Mouse (Mus musculus) stomach, embryonic 15.5 days (tissue): ENCODE results near the gene Gid8. TPM values are rescaled to one million over a fixed set of nuclear protein-coding genes. Genes with fewer than 3 reads are reported as not detected.
"Not testable (repeated sequence)": the region's sequence is repeated elsewhere in the genome, so short reads cannot be mapped to it uniquely, and the experiment has no call there.

Source experiments
- ATAC-seq: fragments of 200-750 bp; cut with Nextera tagmentation; 2 replicates; pipeline ENCODE4 v1.8.0; 2017; ENCODE audit warnings: low read depth, moderate number of reproducible peaks, moderate TSS enrichment; ENCODE audit not compliant: insufficient read depth, low FRiP score
- H3K27ac ChIP-seq: fragments of 300-500 bp; sonication (generic); 2 replicates; pipeline ENCODE4 v1.5.1; 2015; ENCODE audit warnings: mild to moderate bottlenecking, inconsistent platforms
- H3K27me3 ChIP-seq: fragments of 300-500 bp; sonication (generic); replicated peaks from 2 replicates; pipeline ENCODE4 v1.6.1; 2015; ENCODE audit warnings: inconsistent platforms
- H3K36me3 ChIP-seq: fragments of 300-500 bp; sonication (generic); 2 replicates; pipeline ENCODE4 v1.6.1; 2015; ENCODE audit warnings: inconsistent platforms
- H3K4me1 ChIP-seq: fragments of 300-500 bp; sonication (generic); 2 replicates; pipeline ENCODE4 v1.6.1; 2015; ENCODE audit warnings: inconsistent platforms
- H3K4me2 ChIP-seq: fragments of 300-500 bp; sonication (generic); 2 replicates; pipeline ENCODE4 v1.6.1; 2015; ENCODE audit warnings: mild to moderate bottlenecking, inconsistent platforms
- H3K4me3 ChIP-seq: fragments of 300-500 bp; sonication (generic); replicated peaks from 2 replicates; pipeline ENCODE4 v1.5.1; 2015; ENCODE audit warnings: inconsistent platforms
- H3K9ac ChIP-seq: fragments of 300-500 bp; sonication (generic); 2 replicates; pipeline ENCODE4 v1.6.1; 2015; ENCODE audit warnings: inconsistent platforms
- H3K9me3 ChIP-seq: fragments of 300-500 bp; sonication (generic); 2 replicates; pipeline ENCODE4 v1.6.1; 2016; ENCODE audit warnings: inconsistent platforms
- WGBS: fragments of 180-500 bp; shearing (Covaris S2); methylation state at CpG from one replicate; pipeline ENCODE4 v1.1.7; 2015; 5-methylcytosine and 5-hydroxymethylcytosine counted together
- polyA plus RNA-seq: library from polyadenylated mRNA; unstranded; fragments of >200 nt; fragmentation: Nextera tagmentation; extraction: Ambion mirVana; gene quantifications from 2 replicates; pipeline ENCODE4 v1.2.1, GENCODE M21; 2015

Gene Gid8
- polyA plus RNA-seq, 1 experiment from 2014 or later: 61.4 TPM

GRCm38 (mm10) chr2:180711527-180711926 lies 1.6 kb downstream of the Gid8 start:
- H3K9ac ChIP-seq: no peak overlapping the region
- peak overlapping the region; percentile 1; the same call in 1 of the 2 replicates for H3K27ac ChIP-seq
- H3K36me3 ChIP-seq: peaks cover 9% of the 10 kb centered on the region; the same call in 1 of the 2 replicates
- H3K4me3 ChIP-seq: peak overlapping the region; percentile 92
- peak overlapping the region; percentile 68 for H3K4me2 ChIP-seq
- H3K9me3 ChIP-seq: no peaks in the 10 kb centered on the region
- no peak for ATAC-seq
- WGBS: 57% methylated on average over 4 of the region's 4 CpGs
- H3K27me3 ChIP-seq: no peaks in the 10 kb centered on the region
- peaks cover 13% of the 10 kb centered on the region for H3K4me1 ChIP-seq

- ATAC-seq: peak; percentile 50
- Histone ChIP-seq H3K27me3 (no peaks in the 10 kb centered on the region), H3K9ac (no peak overlapping the region), H3K9me3 (no peaks in the 10 kb centered on the region), H3K27ac (no peak overlapping the region; the same call in 1 of the 2 replicates), H3K4me1 (peaks cover 13% of the 10 kb centered on the region), H3K4me3 (no peak overlapping the region), H3K4me2 (no peak overlapping the region), H3K36me3 (peaks cover 15% of the 10 kb centered on the region; the same call in 1 of the 2 replicates)
- WGBS: 88% methylated on average over 5 of the region's 5 CpGs
Observed at GRCm38 (mm10) chr2:180712037-180712689, 2.2 kb downstream of the Gid8 start.

- peaks cover 14% of the 10 kb centered on the region for H3K4me1 ChIP-seq
- not testable (repeated sequence) for H3K27ac ChIP-seq, H3K4me2 ChIP-seq, H3K27me3 ChIP-seq, H3K9me3 ChIP-seq, H3K4me3 ChIP-seq, ATAC-seq, H3K9ac ChIP-seq
- WGBS: 83% methylated on average over 5 of the region's 5 CpGs
- peaks cover 36% of the 10 kb centered on the region for H3K36me3 ChIP-seq
Observed at GRCm38 (mm10) chr2:180722748-180723147, 12.8 kb downstream of the Gid8 start.

DNA sequence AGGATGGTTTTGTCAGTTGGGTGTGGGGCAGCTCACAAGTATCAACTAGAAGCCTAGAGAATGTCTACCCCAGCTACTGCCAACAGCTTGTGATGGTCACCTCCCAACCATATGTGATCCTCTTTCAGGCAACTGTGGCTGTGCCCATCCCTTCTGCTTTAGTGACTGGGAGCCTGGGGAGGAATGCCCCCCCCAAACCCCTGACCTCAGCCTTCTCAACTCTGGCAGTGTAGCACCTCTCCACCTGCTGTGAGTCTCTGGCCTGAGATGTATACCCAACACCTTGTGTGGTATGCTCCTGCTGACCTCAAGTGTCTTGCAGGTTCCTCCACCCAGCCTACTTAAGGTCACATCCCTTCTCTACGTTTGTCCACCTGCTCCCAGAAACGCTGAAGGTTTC lies 13.9 kb downstream of the Gid8 start:
- peaks cover 27% of the 10 kb centered on the region for H3K36me3 ChIP-seq
- no peak overlapping the region for H3K4me3 ChIP-seq
- H3K27ac ChIP-seq: no peak overlapping the region
- H3K4me2 ChIP-seq: no peak overlapping the region
- ATAC-seq: no peak
- no peaks in the 10 kb centered on the region for H3K9me3 ChIP-seq
- H3K9ac ChIP-seq: no peak overlapping the region
- peaks cover 14% of the 10 kb centered on the region for H3K4me1 ChIP-seq
- WGBS: 49% methylated on average over 2 of the region's 2 CpGs
- no peaks in the 10 kb centered on the region for H3K27me3 ChIP-seq

GRCm38 (mm10) chr2:180724585-180725413 lies 14.9 kb downstream of the Gid8 start, which contains the start of gene Slc17a9:
TSS of gene Slc17a9 (plus strand) at chr2:180725263.
- Histone ChIP-seq H3K27me3 (no peaks in the 10 kb centered on the region), H3K4me3 (peak within 1 kb of the TSS; percentile 36), H3K27ac (peak within 1 kb of the TSS; percentile 35; the same call in 1 of the 2 replicates), H3K4me1 (peaks cover 14% of the 10 kb centered on the region), H3K9me3 (no peaks in the 10 kb centered on the region), H3K4me2 (peak within 1 kb of the TSS; percentile 60), H3K36me3 (peaks cover 19% of the 10 kb centered on the region), H3K9ac (no peak within 1 kb of the TSS)
- ATAC-seq: peak; percentile 92
- WGBS: 4% methylated on average over 18 of the region's 18 CpGs

GRCm38 (mm10) chr2:180725414-180725778 lies 15.5 kb downstream of the Gid8 start:
- Histone ChIP-seq H3K27me3 (no peaks in the 10 kb centered on the region), H3K36me3 (peaks cover 16% of the 10 kb centered on the region), H3K27ac (no peak overlapping the region), H3K9me3 (no peaks in the 10 kb centered on the region), H3K4me3 (peak overlapping the region; percentile 36), H3K4me1 (peaks cover 14% of the 10 kb centered on the region), H3K9ac (no peak overlapping the region), H3K4me2 (peak overlapping the region; percentile 60)
- ATAC-seq: no peak
- WGBS: 2% methylated on average over 6 of the region's 6 CpGs

GRCm38 (mm10) chr2:180725856-180726629 lies 16.1 kb downstream of the Gid8 start:
- no peak for ATAC-seq
- H3K4me3 ChIP-seq: peak overlapping the region; percentile 36
- no peak overlapping the region for H3K9ac ChIP-seq

DNA sequence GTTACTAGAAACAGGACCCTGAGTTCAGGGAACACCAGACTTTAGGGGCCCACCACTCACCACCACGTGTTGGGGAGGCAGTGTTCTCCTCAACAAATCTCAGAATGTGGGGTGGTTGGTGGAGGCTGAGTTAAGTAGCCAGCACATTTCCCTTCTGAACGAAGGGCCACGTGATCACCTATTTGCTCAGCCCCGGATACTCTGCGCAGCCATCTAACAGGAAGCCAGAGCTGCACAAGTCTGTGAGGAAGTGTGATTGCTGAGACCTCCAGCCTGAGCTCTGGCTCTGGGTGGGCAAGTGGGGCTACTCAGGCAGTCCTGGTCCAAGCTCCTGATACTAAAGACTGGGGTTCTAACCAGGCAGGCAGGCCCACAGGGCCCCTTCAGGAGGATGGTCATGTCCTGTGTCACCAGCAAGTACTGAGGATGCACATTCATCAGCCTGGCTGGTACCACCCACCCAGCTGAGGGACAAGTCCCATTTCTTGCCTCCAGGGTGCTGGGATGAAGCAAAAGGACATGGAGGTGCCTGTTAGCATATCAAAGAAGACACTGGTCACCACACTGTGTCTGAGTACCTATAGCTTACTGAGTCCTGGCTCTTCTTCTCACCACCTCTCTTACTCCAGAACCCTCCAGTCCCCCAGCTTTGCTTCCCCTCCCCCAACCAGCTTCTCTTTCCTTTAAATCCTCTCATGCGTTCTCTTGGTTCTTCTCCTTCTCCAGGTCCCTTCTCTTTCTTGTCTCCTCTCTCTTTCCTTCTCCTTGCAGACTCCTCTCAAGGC lies 16.9 kb downstream of the Gid8 start:
- Histone ChIP-seq H3K4me2 (no peak overlapping the region), H3K27ac (no peak overlapping the region), H3K4me3 (no peak overlapping the region), H3K27me3 (no peaks in the 10 kb centered on the region), H3K4me1 (peaks cover 14% of the 10 kb centered on the region), H3K9ac (no peak overlapping the region), H3K36me3 (peaks cover 5% of the 10 kb centered on the region), H3K9me3 (no peaks in the 10 kb centered on the region)
- ATAC-seq: no peak
- 64% methylated on average over 6 of the region's 6 CpGs for WGBS

More at GRCm38 (mm10) chr2:180725856-180726629, 16.1 kb downstream of the Gid8 start:
- H3K9me3 ChIP-seq: no peaks in the 10 kb centered on the region
- H3K4me1 ChIP-seq: peaks cover 14% of the 10 kb centered on the region
- H3K27ac ChIP-seq: no peak overlapping the region
- H3K36me3 ChIP-seq: peaks cover 13% of the 10 kb centered on the region
- no peaks in the 10 kb centered on the region for H3K27me3 ChIP-seq
- peak overlapping the region; percentile 60 for H3K4me2 ChIP-seq
- WGBS: 16% methylated on average over 8 of the region's 8 CpGs

GRCm38 (mm10) chr2:180727613-180728021 lies 17.7 kb downstream of the Gid8 start:
- Histone ChIP-seq H3K36me3 (no peaks in the 10 kb centered on the region), H3K4me1 (peaks cover 19% of the 10 kb centered on the region), H3K4me2 (no peak overlapping the region), H3K27me3 (no peaks in the 10 kb centered on the region), H3K4me3 (no peak overlapping the region), H3K9me3 (no peaks in the 10 kb centered on the region), H3K9ac (no peak overlapping the region), H3K27ac (no peak overlapping the region)
- no peak for ATAC-seq
- 52% methylated on average over 4 of the region's 4 CpGs for WGBS

- H3K9ac ChIP-seq: no peak overlapping the region
- 0 out of 2 replicates have a peak, but pooled peaks cover 4% of the 10 kb centered on the region for H3K4me1 ChIP-seq
- H3K36me3 ChIP-seq: no peaks in the 10 kb centered on the region
- H3K4me3 ChIP-seq: no peak overlapping the region
- no peak for ATAC-seq
- no peak overlapping the region for H3K4me2 ChIP-seq
- H3K27me3 ChIP-seq: no peaks in the 10 kb centered on the region
- 62% methylated on average over 3 of the region's 3 CpGs for WGBS
- H3K9me3 ChIP-seq: no peaks in the 10 kb centered on the region
- no peak overlapping the region for H3K27ac ChIP-seq
Observed at GRCm38 (mm10) chr2:180731036-180731435, 21.1 kb downstream of the Gid8 start.

GRCm38 (mm10) chr2:180731984-180732383 lies 22.1 kb downstream of the Gid8 start:
- Histone ChIP-seq H3K27me3 (no peaks in the 10 kb centered on the region), H3K4me1 (0 out of 2 replicates have a peak, but pooled peaks cover 4% of the 10 kb centered on the region), H3K9me3 (no peaks in the 10 kb centered on the region), H3K4me2 (peak overlapping the region; percentile 10; the same call in 1 of the 2 replicates), H3K36me3 (no peaks in the 10 kb centered on the region), H3K27ac (no peak overlapping the region), H3K4me3 (no peak overlapping the region), H3K9ac (no peak overlapping the region)
- 56% methylated on average over 6 of the region's 6 CpGs for WGBS
- ATAC-seq: peak; percentile 76
